Mouse (Mus musculus): ENCODE measurements around the gene G430095P16Rik. TPM values are rescaled to one million over a fixed set of nuclear protein-coding genes. Genes with fewer than 3 reads are reported as not detected.

Gene G430095P16Rik
- polyA plus RNA-seq, 1 experiment from 2014 or later, result 3.8 TPM

Other genes with a start within 250 kb of the G430095P16Rik start
- gene Ier2, start 60.2 kb upstream of the G430095P16Rik start, polyA plus RNA-seq (2015; fragmentation: Nextera tagmentation; extraction: Ambion mirVana), result 35.2 and 35.4 TPM in 2 replicates
- gene Trmt1, start 36.7 kb upstream of the G430095P16Rik start, polyA plus RNA-seq (2015; fragmentation: Nextera tagmentation; extraction: Ambion mirVana), result 53.5 and 59.1 TPM in 2 replicates
- gene Nacc1, start 35.1 kb upstream of the G430095P16Rik start, polyA plus RNA-seq (2015; fragmentation: Nextera tagmentation; extraction: Ambion mirVana), result 16.1 and 18.6 TPM in 2 replicates
- gene Lyl1, start 21.6 kb upstream of the G430095P16Rik start, polyA plus RNA-seq (2015; fragmentation: Nextera tagmentation; extraction: Ambion mirVana), result 1.9 and 2.1 TPM in 2 replicates
- gene Nfix, start 77.3 kb downstream of the G430095P16Rik start, polyA plus RNA-seq (2015; fragmentation: Nextera tagmentation; extraction: Ambion mirVana), result 127 and 145 TPM in 2 replicates
- 7.3 and 8.2 TPM in 2 replicates for gene Dand5, start 99.8 kb downstream of the G430095P16Rik start, polyA plus RNA-seq (2015; fragmentation: Nextera tagmentation; extraction: Ambion mirVana)
- gene Gadd45gip1, start 108.5 kb downstream of the G430095P16Rik start, polyA plus RNA-seq (2015; fragmentation: Nextera tagmentation; extraction: Ambion mirVana), result 42.6 and 47.0 TPM in 2 replicates
- 93.9 and 114 TPM in 2 replicates for gene Rad23a, start 117.7 kb downstream of the G430095P16Rik start, polyA plus RNA-seq (2015; fragmentation: Nextera tagmentation; extraction: Ambion mirVana)
- gene Calr, start 123.9 kb downstream of the G430095P16Rik start, polyA plus RNA-seq (2015; fragmentation: Nextera tagmentation; extraction: Ambion mirVana), result 549 and 569 TPM in 2 replicates
- 123 and 127 TPM in 2 replicates for gene Farsa, start 134.0 kb downstream of the G430095P16Rik start, polyA plus RNA-seq (2015; fragmentation: Nextera tagmentation; extraction: Ambion mirVana)
- 80.3 and 85.1 TPM in 2 replicates for gene Syce2, start 149.1 kb downstream of the G430095P16Rik start, polyA plus RNA-seq (2015; fragmentation: Nextera tagmentation; extraction: Ambion mirVana)
- 33.2 and 34.2 TPM in 2 replicates for gene Gcdh, start 170.9 kb downstream of the G430095P16Rik start, polyA plus RNA-seq (2015; fragmentation: Nextera tagmentation; extraction: Ambion mirVana)
- 0.74 and 1.2 TPM in 2 replicates for gene Klf1, start 178.9 kb downstream of the G430095P16Rik start, polyA plus RNA-seq (2015; fragmentation: Nextera tagmentation; extraction: Ambion mirVana)
- 6.9 and 9.4 TPM in 2 replicates for gene Dnase2a, start 185.6 kb downstream of the G430095P16Rik start, polyA plus RNA-seq (2015; fragmentation: Nextera tagmentation; extraction: Ambion mirVana)
- gene Mast1, start 214.4 kb downstream of the G430095P16Rik start, polyA plus RNA-seq (2015; fragmentation: Nextera tagmentation; extraction: Ambion mirVana), result 31.6 and 37.3 TPM in 2 replicates
- 1.2 and 1.8 TPM in 2 replicates for gene Rtbdn, start 224.0 kb downstream of the G430095P16Rik start, polyA plus RNA-seq (2015; fragmentation: Nextera tagmentation; extraction: Ambion mirVana)
- not detected in 2 replicates for gene Gm49661, start 246.4 kb downstream of the G430095P16Rik start, polyA plus RNA-seq (2015; fragmentation: Nextera tagmentation; extraction: Ambion mirVana)
- 1,640 and 1,662 TPM in 2 replicates for gene Prdx2, start 246.6 kb downstream of the G430095P16Rik start, polyA plus RNA-seq (2015; fragmentation: Nextera tagmentation; extraction: Ambion mirVana)
- gene Rnaseh2a, start 246.8 kb downstream of the G430095P16Rik start, polyA plus RNA-seq (2015; fragmentation: Nextera tagmentation; extraction: Ambion mirVana), result 119 and 124 TPM in 2 replicates

Measured in forebrain, embryonic 13.5 days (tissue).